Mouse (Mus musculus): ENCODE data around the gene Tprgl.

DNA sequence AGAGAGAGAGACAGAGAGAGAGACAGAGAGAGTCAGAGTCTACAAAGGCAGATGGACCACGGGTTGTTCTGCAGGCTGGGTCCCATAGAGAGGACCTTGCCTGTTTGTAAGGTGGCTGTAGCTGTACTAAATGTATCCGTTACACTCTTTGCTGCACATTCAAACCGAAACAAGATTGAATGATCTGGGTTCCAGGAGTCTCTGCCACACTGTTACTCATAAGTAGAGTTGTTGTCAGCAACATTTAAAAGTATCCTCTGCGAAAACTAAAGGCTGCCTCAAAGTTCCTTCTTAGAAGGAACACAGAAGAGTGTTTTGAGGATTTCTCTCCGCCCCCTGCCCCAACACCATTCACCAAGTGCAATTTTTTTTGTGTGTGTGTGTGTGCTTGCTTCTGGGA lies 23.3 kb downstream of the Tprgl start:
- no peak for TF ChIP-seq CTCF (IDR thresholded peaks at IDR 0.05; ENCODE audit: low read depth, low read length)
- TF ChIP-seq EP300 (IDR thresholded peaks at IDR 0.05; ENCODE audit: insufficient read depth, low read depth, low read length): no peak
